Mouse (Mus musculus) limb, embryonic 11.5 days (tissue): ENCODE measurements around the gene Gpalpp1. TPM values are rescaled to one million over a fixed set of nuclear protein-coding genes. Genes with fewer than 3 reads are reported as not detected.

Source experiments
- ATAC-seq: fragments of 200-750 bp; cut with Nextera tagmentation; 2 replicates; pipeline ENCODE4 v1.8.0; 2017; ENCODE audit warnings: low read depth; ENCODE audit not compliant: insufficient number of reproducible peaks, low FRiP score, low TSS enrichment
- DNase-seq: peaks from one replicate; pipeline ENCODE4 v3.0.0-alpha.2; 2015; ENCODE audit warnings: low spot score
- H3K27ac ChIP-seq: fragments of 300-500 bp; sonication (generic); replicated peaks from 2 replicates; pipeline ENCODE4 v1.5.1; 2014; ENCODE audit warnings: low read depth, mild to moderate bottlenecking, low read length
- H3K27me3 ChIP-seq: fragments of 300-500 bp; sonication (generic); 2 replicates; pipeline ENCODE4 v1.6.1; 2014; ENCODE audit warnings: mild to moderate bottlenecking, low read length, mixed read lengths; ENCODE audit not compliant: control insufficient read depth, insufficient read depth
- H3K36me3 ChIP-seq: fragments of 300-500 bp; sonication (generic); 2 replicates; pipeline ENCODE4 v1.6.1; 2014; ENCODE audit warnings: mild to moderate bottlenecking, low read length, moderate library complexity, mixed read lengths; ENCODE audit not compliant: control insufficient read depth, insufficient read depth
- H3K4me1 ChIP-seq: fragments of 300-500 bp; sonication (generic); 2 replicates; pipeline ENCODE4 v1.6.1; 2014; ENCODE audit warnings: low read length, mixed read lengths; ENCODE audit not compliant: control insufficient read depth, insufficient read depth
- H3K4me2 ChIP-seq: fragments of 300-500 bp; sonication (generic); 2 replicates; pipeline ENCODE4 v1.6.1; 2014; ENCODE audit warnings: low read depth, mild to moderate bottlenecking, moderate library complexity; ENCODE audit not compliant: severe bottlenecking
- H3K4me3 ChIP-seq: fragments of 300-500 bp; sonication (generic); 2 replicates; pipeline ENCODE4 v1.5.1; 2014; ENCODE audit warnings: low read depth, low read length
- H3K9ac ChIP-seq: fragments of 300-500 bp; sonication (generic); 2 replicates; pipeline ENCODE4 v1.6.1; 2014; ENCODE audit warnings: mild to moderate bottlenecking, low read length
- H3K9me3 ChIP-seq: fragments of 300-500 bp; sonication (generic); 2 replicates; pipeline ENCODE4 v1.6.1; 2016; ENCODE audit warnings: low read length; ENCODE audit not compliant: control insufficient read depth
- WGBS: fragments of 180-500 bp; shearing (Covaris S2); extraction: QIAGEN DNeasy Blood & Tissue Kit; methylation state at CpG from one replicate; pipeline ENCODE4 v1.1.7; 2014; 5-methylcytosine and 5-hydroxymethylcytosine counted together
- polyA plus RNA-seq: library from polyadenylated mRNA; unstranded; fragments of >200 nt; fragmentation: Nextera tagmentation; extraction: Ambion mirVana; gene quantifications from 2 replicates; pipeline ENCODE4 v1.2.1, GENCODE M21; 2014

Gene Gpalpp1
- polyA plus RNA-seq, 1 experiment from 2014 or later: 15.0 TPM

DNA sequence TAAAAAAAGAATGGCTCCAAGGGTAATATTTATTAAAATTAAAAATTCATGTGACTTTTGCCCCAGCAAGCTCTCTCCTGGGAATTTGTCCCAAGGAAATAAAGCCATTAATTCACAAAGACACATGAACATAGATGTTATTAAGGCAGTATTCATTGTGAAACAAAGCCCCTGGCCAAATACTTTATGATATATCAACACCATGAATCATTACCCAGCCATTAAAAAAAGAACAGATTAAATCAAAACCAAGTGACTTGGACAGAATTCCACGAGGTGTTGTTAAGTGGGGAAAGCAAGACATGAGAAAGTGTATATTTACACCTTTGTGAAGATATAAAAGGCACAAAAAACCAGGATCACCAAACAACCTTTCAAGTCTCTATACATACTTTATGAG lies 43.3 kb downstream of the Gpalpp1 start:
- ATAC-seq (no peak), DNase-seq (no peak)
- WGBS: 50% methylated on average over 1 of the region's 1 CpGs
- Histone ChIP-seq H3K27me3 (no peaks in the 10 kb centered on the region), H3K4me3 (no peak overlapping the region), H3K27ac (no peak overlapping the region), H3K9me3 (no peaks in the 10 kb centered on the region), H3K4me2 (no peak overlapping the region), H3K4me1 (no peaks in the 10 kb centered on the region; the same call in 1 of the 2 replicates), H3K36me3 (no peaks in the 10 kb centered on the region), H3K9ac (no peak overlapping the region)

DNA sequence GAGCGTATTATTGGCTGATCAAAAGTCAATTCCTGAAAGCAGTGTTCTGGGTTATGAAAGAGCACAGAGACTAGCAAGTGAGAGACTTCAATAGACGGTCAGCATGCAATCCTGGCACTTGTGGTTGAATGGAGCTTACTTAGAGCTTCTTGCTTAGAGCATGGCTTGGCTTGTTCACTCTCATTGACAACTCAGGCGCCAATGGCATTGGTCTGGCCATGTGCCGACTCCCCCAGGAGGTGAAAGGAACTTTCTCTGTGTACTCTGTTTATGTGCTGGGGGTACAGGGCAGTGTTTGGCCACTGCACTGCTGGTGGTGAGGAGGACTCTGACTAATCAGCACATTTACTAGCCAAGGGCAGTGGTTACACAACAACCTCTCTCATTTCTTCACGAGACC lies 51.1 kb downstream of the Gpalpp1 start:
- 79% methylated on average over 5 of the region's 5 CpGs for WGBS
- Histone ChIP-seq H3K27ac (no peak overlapping the region), H3K9ac (no peak overlapping the region), H3K36me3 (no peaks in the 10 kb centered on the region), H3K4me1 (0 out of 2 replicates have a peak, but pooled peaks cover 2% of the 10 kb centered on the region), H3K4me2 (no peak overlapping the region), H3K9me3 (no peaks in the 10 kb centered on the region), H3K27me3 (no peaks in the 10 kb centered on the region), H3K4me3 (no peak overlapping the region)
- DNase-seq (no peak), ATAC-seq (no peak)

DNA sequence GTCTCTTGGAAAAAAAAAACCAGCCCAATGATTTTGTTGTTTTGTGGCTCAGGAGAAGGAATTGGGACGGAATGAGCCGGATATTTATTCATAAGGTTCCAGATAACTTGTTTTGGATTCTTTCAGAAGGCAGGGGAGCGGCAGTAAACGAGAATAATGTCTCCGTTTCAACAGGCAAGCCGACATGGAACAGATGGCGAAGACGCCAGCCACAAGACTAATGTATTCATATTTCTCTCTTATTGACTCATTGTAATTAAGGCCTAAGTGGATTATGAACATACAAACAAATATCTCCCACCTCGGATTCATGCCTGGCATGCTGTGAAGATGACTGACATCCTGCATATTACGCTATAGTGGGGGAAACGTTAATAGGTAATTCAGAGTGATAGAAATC lies 56.8 kb downstream of the Gpalpp1 start:
- H3K4me2 ChIP-seq: no peak overlapping the region
- no peaks in the 10 kb centered on the region for H3K27me3 ChIP-seq
- H3K27ac ChIP-seq: no peak overlapping the region
- H3K9me3 ChIP-seq: no peaks in the 10 kb centered on the region
- WGBS: 90% methylated on average over 11 of the region's 11 CpGs
- no peaks in the 10 kb centered on the region for H3K36me3 ChIP-seq
- no peak overlapping the region for H3K9ac ChIP-seq
- DNase-seq: no peak
- no peak overlapping the region for H3K4me3 ChIP-seq
- H3K4me1 ChIP-seq: no peaks in the 10 kb centered on the region
- ATAC-seq: no peak

DNA sequence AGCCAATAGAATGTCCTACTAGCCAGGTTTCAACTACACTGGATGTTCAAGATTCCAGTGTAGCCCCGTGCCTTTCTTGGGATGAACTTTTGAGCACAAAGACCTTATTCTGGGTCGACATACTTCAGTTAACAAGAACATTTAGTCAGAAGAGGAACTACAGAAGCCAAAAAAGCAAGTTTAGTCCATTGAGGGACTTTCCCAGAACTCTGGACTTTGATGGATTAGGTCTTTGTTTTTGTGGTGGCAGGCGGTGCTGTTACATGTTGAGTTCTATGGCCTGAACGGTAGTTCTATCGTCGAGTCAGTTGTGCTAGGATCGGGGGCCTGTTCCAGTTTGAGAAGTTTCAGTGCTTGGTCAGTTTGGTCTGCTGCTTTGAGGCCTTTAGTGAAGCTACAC lies 58.6 kb downstream of the Gpalpp1 start:
- DNase-seq (no peak), ATAC-seq (no peak)
- Histone ChIP-seq H3K36me3 (no peaks in the 10 kb centered on the region), H3K27ac (no peak overlapping the region), H3K4me3 (no peak overlapping the region), H3K9ac (no peak overlapping the region), H3K4me2 (no peak overlapping the region), H3K4me1 (no peaks in the 10 kb centered on the region), H3K9me3 (no peaks in the 10 kb centered on the region), H3K27me3 (no peaks in the 10 kb centered on the region)
- 91% methylated on average over 7 of the region's 7 CpGs for WGBS

DNA sequence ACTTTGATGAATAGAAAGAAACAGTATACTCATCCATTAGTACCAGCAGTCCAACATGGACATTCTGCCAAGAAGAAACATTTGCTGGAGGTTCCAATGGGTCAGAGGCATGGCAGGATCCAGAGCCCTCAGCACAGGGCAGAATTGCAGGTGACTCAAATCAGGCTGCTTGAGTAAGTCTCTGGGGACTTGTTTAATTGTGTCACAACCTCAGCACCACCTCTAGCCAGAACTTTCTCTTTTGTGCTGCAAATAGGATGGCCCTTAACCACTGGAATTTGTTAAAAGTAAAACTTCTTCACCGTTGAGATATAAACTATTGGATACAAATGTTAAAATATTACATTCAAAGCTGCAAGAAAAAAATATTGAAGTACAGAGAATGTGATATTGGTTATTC lies 64.8 kb downstream of the Gpalpp1 start:
- 55% methylated on average over 1 of the region's 1 CpGs for whole genome bisulfite sequencing

DNA sequence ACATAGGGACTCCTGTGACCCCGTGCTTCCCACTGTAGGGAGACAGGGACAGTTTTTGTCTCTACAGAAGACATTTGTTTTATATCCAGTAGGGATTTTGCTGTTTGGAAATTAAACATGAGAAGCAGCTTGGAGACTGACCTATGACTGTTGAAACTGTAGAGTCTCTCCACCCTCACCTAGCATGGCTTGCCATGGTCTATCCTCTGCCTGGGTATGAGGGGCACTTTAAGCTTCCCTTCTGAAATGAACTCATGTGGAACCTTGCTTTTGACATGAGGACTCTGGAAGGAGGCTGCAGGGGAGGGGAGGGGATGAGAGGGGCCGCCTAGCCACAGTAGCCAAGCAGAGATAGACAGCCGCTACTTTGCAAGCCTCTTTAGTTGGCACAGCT lies 66.4 kb downstream of the Gpalpp1 start:
- H3K27me3 ChIP-seq: no peaks in the 10 kb centered on the region
- DNase-seq: no peak

More for the DNA sequence above, 64.8 kb downstream of the Gpalpp1 start:
- H3K27me3 ChIP-seq: no peaks in the 10 kb centered on the region
- no peak overlapping the region for H3K4me3 ChIP-seq
- ATAC-seq (no peak), DNase-seq (no peak)
- no peak overlapping the region for H3K9ac ChIP-seq
- H3K9me3 ChIP-seq: no peaks in the 10 kb centered on the region
- H3K36me3 ChIP-seq: no peaks in the 10 kb centered on the region
- no peaks in the 10 kb centered on the region for H3K4me1 ChIP-seq
- no peak overlapping the region for H3K4me2 ChIP-seq
- no peak overlapping the region for H3K27ac ChIP-seq

DNA sequence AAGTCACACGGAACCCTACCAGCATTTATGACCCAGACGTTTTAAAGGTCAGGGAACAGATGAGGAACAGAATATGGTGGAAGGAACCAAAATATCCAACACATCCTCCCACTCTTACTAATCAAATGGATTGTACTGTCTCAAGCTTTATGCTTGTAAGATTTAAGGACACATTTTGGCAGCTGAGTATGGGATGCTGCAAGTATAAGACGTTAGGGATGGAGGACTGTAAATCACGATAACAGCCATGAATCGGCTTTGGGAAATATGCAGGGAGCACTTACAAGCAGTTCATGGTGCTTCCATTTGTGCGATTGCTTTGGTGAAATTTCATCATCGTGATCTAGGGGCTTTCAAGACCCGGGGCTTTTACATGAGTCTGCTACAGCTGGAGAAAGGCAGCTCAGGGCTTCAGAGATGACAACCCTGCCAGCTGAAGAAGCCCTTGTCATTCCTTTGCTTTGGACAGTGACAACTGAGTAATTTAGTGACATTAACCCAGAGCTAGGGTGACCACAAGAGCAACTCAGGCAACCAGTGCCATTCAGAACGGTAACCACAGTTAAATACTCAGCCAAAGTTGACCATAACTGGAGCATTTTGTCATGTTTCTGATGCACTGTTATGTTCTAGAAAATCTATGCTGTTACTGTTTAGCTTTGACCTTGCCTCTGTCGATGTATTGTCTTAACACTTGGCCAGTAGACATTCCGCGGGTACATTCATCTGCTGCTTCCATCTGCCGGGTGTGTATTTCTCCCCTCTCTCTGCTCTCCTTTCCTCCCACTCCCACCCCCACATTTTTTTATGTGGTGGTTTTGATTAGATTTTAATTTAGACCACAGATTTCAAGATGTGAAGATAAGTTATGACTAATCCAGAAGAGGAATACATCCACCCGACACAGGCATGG lies 67.1 kb downstream of the Gpalpp1 start:
- Histone ChIP-seq H3K36me3 (no peaks in the 10 kb centered on the region), H3K27ac (no peak overlapping the region), H3K9me3 (no peaks in the 10 kb centered on the region), H3K4me1 (no peaks in the 10 kb centered on the region), H3K27me3 (no peaks in the 10 kb centered on the region), H3K9ac (no peak overlapping the region), H3K4me3 (no peak overlapping the region), H3K4me2 (no peak overlapping the region)
- DNase-seq: no peak
- no peak for ATAC-seq
- WGBS: 87% methylated on average over 14 of the region's 14 CpGs

More for the DNA sequence above, 66.4 kb downstream of the Gpalpp1 start:
- no peaks in the 10 kb centered on the region for H3K36me3 ChIP-seq
- H3K27ac ChIP-seq: no peak overlapping the region
- H3K4me2 ChIP-seq: no peak overlapping the region
- ATAC-seq: no peak
- 73% methylated on average over 3 of the region's 3 CpGs for WGBS
- no peaks in the 10 kb centered on the region for H3K9me3 ChIP-seq
- H3K9ac ChIP-seq: no peak overlapping the region
- H3K4me3 ChIP-seq: no peak overlapping the region
- no peaks in the 10 kb centered on the region for H3K4me1 ChIP-seq
